Comparison of ENCODE assay signal across 9 mouse cellular contexts in the genomic region with DNA sequence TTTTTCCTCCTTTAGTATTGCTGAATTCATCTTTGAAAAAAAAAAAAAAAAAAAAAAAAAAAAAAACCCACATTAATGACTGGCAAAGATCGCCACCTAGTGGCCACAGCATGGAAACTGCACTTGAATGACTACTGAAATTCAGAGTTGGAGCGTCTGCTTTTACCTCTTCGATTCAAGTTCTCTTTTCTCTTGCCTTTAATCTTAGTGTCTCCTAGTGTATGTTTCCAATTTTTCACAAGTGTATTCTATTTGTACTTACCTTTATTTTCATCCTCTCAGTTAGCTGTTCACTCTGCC.
A peak's percentile ranks its signal among the peaks of the same experiment; 100 is the strongest.
DNase-seq lines count a peak whose midpoint lies in the region; ATAC-seq and TF ChIP-seq lines count a peak whose summit lies in the region.
"Had no signal": no experiment of that assay in that cellular context is flagged by ENCODE, and none has a peak within 500 bp of the region (broad histone marks: within the 10 kb centered on the region; RNA-seq: fewer than 3 reads in every experiment).

No protein-coding gene starts in this region.

- no peak for TF ChIP-seq EP300 in lung, postnatal 0 days (IDR thresholded peaks at IDR 0.05)

- no peak for ATAC-seq in kidney, embryonic 15.5 days (replicated peaks; ENCODE audit: low FRiP score)
- no peak for ATAC-seq in lung, postnatal 0 days

- H3K27ac ChIP-seq in cerebellum, adult 2 months (ENCODE audit: insufficient read depth, low read length) = no peak overlapping the region
- H3K27ac ChIP-seq in kidney, embryonic 15.5 days = no peak overlapping the region
- no peak overlapping the region for H3K27ac ChIP-seq in lung, postnatal 0 days (ENCODE audit: low read length)
- H3K27ac ChIP-seq: heart, embryonic 13.5 days had no signal

- no peak overlapping the region for H3K4me3 ChIP-seq in cerebellum, adult 2 months (replicated peaks; ENCODE audit: insufficient read depth, low read depth, low read length)
- H3K4me3 ChIP-seq in kidney, embryonic 15.5 days (replicated peaks) = no peak overlapping the region
- no peak overlapping the region for H3K4me3 ChIP-seq in lung, postnatal 0 days (ENCODE audit: low read depth, low read length)
- H3K4me3 ChIP-seq: heart, embryonic 13.5 days had no signal

- H3K4me1 ChIP-seq in cerebellum, adult 2 months (ENCODE audit: control insufficient read depth, insufficient read depth, low read length) = no peaks in the 10 kb centered on the region
- no peaks in the 10 kb centered on the region for H3K4me1 ChIP-seq in kidney, embryonic 15.5 days
- no peaks in the 10 kb centered on the region for H3K4me1 ChIP-seq in lung, postnatal 0 days (ENCODE audit: insufficient read depth, low read depth, low read length)
- H3K4me1 ChIP-seq: heart, embryonic 13.5 days had no signal

- no peaks in the 10 kb centered on the region for H3K9me3 ChIP-seq in kidney, embryonic 15.5 days (replicated peaks)
- no peaks in the 10 kb centered on the region for H3K9me3 ChIP-seq in lung, postnatal 0 days (ENCODE audit: low read length)
- H3K9me3 ChIP-seq: heart, embryonic 13.5 days had no signal

- H3K4me2 ChIP-seq in kidney, embryonic 15.5 days = no peak overlapping the region
- no peak overlapping the region for H3K4me2 ChIP-seq in lung, postnatal 0 days (replicated peaks; ENCODE audit: low read depth, low read length)
- H3K4me2 ChIP-seq: heart, embryonic 13.5 days had no signal

- peak; percentile 37; the same call in 1 of the 2 replicates for TF ChIP-seq CTCF in cerebellum, adult 2 months (IDR thresholded peaks at IDR 0.05; ENCODE audit: borderline replicate concordance, insufficient read depth, low read depth, low read length)
- peak; percentile 77 for TF ChIP-seq CTCF in lung, postnatal 0 days (IDR thresholded peaks at IDR 0.05)

- TF ChIP-seq POLR2A in cerebellum, adult 2 months (IDR thresholded peaks at IDR 0.05; ENCODE audit: borderline replicate concordance, insufficient read depth, low read length) = no peak

- no peaks in the 10 kb centered on the region for H3K36me3 ChIP-seq in kidney, embryonic 15.5 days
- H3K36me3 ChIP-seq in lung, postnatal 0 days (ENCODE audit: insufficient read depth, low read length) = no peaks in the 10 kb centered on the region
- H3K36me3 ChIP-seq: heart, embryonic 13.5 days had no signal

- H3K9ac ChIP-seq in kidney, embryonic 15.5 days = no peak overlapping the region
- no peak overlapping the region for H3K9ac ChIP-seq in lung, postnatal 0 days (replicated peaks; ENCODE audit: low read depth)
- H3K9ac ChIP-seq: heart, embryonic 13.5 days had no signal

- DNase-seq in cerebellum, adult 2 months = peak in 1 of 2 experiments; percentile 11
- DNase-seq in cerebellum, adult 11-12 months = no peak
- peak; percentile 66 for DNase-seq in kidney, postnatal 10 days
- DNase-seq in A20 (ENCODE audit: low read depth, low spot score) = peak; percentile 51
- peak; percentile 21 for DNase-seq in c-Kit-positive CD71-positive TER-119-negative erythroid progenitor cells, embryonic 14.5 days (ENCODE audit: low read depth)
- DNase-seq in lung, postnatal 0 days (ENCODE audit: low spot score) = peak; percentile 59
- DNase-seq in thymus, postnatal 4 days = peak; percentile 50

- H3K27me3 ChIP-seq in cerebellum, adult 2 months (ENCODE audit: control insufficient read depth, insufficient read depth, low read length) = no peaks in the 10 kb centered on the region
- 0 out of 2 replicates have a peak, but pooled peaks cover 2% of the 10 kb centered on the region for H3K27me3 ChIP-seq in kidney, embryonic 15.5 days
- no peaks in the 10 kb centered on the region for H3K27me3 ChIP-seq in lung, postnatal 0 days (replicated peaks; ENCODE audit: insufficient read depth, low read length)
- H3K27me3 ChIP-seq: heart, embryonic 13.5 days had no signal

- 24% methylated on average over 3 of the region's 3 CpGs for WGBS in cerebellum, adult 2 months
- WGBS in kidney, embryonic 15.5 days = 26% methylated on average over 3 of the region's 3 CpGs
- 18% methylated on average over 3 of the region's 3 CpGs for whole genome bisulfite sequencing in lung, postnatal 0 days
